Mouse (Mus musculus) lung, embryonic 14.5 days (tissue): ENCODE measurements around the gene Mpv17l2. TPM values are rescaled to one million over a fixed set of nuclear protein-coding genes. Genes with fewer than 3 reads are reported as not detected.

ENCODE experiments used
- ATAC-seq: fragments of 200-750 bp; cut with Nextera tagmentation; 2 replicates; pipeline ENCODE4 v1.8.0; 2017; ENCODE audit warnings: mild to moderate bottlenecking, moderate TSS enrichment, moderate library complexity; ENCODE audit not compliant: insufficient read depth
- DNase-seq: peaks from one replicate; pipeline ENCODE4 v3.0.0-alpha.2; 2015
- H3K27ac ChIP-seq: fragments of 300-500 bp; sonication (generic); 2 replicates; pipeline ENCODE4 v1.5.1; 2014; ENCODE audit warnings: low read depth, mild to moderate bottlenecking, moderate library complexity
- H3K27me3 ChIP-seq: fragments of 300-500 bp; sonication (generic); 2 replicates; pipeline ENCODE4 v1.6.1; 2014; ENCODE audit warnings: low read length, control low read depth; ENCODE audit not compliant: insufficient read depth
- H3K36me3 ChIP-seq: fragments of 300-500 bp; sonication (generic); 2 replicates; pipeline ENCODE4 v1.6.1; 2014; ENCODE audit warnings: control low read depth; ENCODE audit not compliant: insufficient read depth
- H3K4me1 ChIP-seq: fragments of 300-500 bp; sonication (generic); 2 replicates; pipeline ENCODE4 v1.6.1; 2014; ENCODE audit warnings: antibody characterized with exemption, control low read depth; ENCODE audit not compliant: insufficient read depth
- H3K4me2 ChIP-seq: fragments of 300-500 bp; sonication (generic); 2 replicates; pipeline ENCODE4 v1.6.1; 2014; ENCODE audit warnings: mild to moderate bottlenecking
- H3K4me3 ChIP-seq: fragments of 300-500 bp; sonication (generic); 2 replicates; pipeline ENCODE4 v1.5.1; 2014; ENCODE audit warnings: low read depth, low read length
- H3K9ac ChIP-seq: fragments of 300-500 bp; sonication (generic); 2 replicates; pipeline ENCODE4 v1.6.1; 2014
- H3K9me3 ChIP-seq: fragments of 300-500 bp; sonication (generic); 2 replicates; pipeline ENCODE4 v1.6.1; 2016; ENCODE audit warnings: low read depth, low read length, control low read depth
- CTCF ChIP-seq: IDR thresholded peaks from 2 replicates; pipeline ENCODE4 v1.5.1; 2016; ENCODE audit warnings: antibody characterized with exemption, low read depth
- WGBS: fragments of 180-500 bp; shearing (Covaris S2); extraction: QIAGEN DNeasy Blood & Tissue Kit; methylation state at CpG from one replicate; pipeline ENCODE4 v1.1.7; 2014; 5-methylcytosine and 5-hydroxymethylcytosine counted together
- polyA plus RNA-seq: library from polyadenylated mRNA; unstranded; fragments of >200 nt; fragmentation: Nextera tagmentation; extraction: Ambion mirVana; gene quantifications from 2 replicates; pipeline ENCODE4 v1.2.1, GENCODE M21; 2014

The Mpv17l2 gene
- polyA plus RNA-seq, 1 experiment from 2014 or later: 27.9 TPM

DNA sequence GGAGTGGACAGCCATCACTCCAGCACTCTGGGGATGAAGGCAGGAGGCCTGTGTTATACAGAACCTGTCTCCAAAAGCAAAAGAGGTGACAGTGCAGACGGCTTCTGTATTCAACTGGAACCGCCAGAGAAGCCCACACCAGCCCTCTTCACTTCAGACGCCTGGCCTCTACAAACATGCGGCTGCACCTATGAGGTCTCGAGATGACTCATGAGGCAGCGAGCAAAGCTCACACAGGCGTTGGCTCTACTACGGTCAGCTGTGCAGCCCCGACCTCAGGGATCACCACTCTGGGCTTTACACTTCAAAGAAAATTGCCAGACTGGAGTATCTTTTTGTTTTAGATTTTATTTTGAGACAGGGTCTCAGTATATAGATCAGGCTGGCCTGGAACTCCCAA, 12.1 kb upstream of the Mpv17l2 start:
- 73% methylated on average over 9 of the region's 9 CpGs for WGBS
- ATAC-seq: no peak
- no peak for DNase-seq
- no peaks in the 10 kb centered on the region for H3K27me3 ChIP-seq
- H3K9ac ChIP-seq: no peak overlapping the region
- H3K9me3 ChIP-seq: no peaks in the 10 kb centered on the region
- H3K4me1 ChIP-seq: peaks cover 14% of the 10 kb centered on the region
- H3K36me3 ChIP-seq: peaks cover 69% of the 10 kb centered on the region
- no peak for TF ChIP-seq CTCF
- H3K4me2 ChIP-seq: no peak overlapping the region
- H3K27ac ChIP-seq: no peak overlapping the region; the same call in 1 of the 2 replicates
- H3K4me3 ChIP-seq: no peak overlapping the region

DNA sequence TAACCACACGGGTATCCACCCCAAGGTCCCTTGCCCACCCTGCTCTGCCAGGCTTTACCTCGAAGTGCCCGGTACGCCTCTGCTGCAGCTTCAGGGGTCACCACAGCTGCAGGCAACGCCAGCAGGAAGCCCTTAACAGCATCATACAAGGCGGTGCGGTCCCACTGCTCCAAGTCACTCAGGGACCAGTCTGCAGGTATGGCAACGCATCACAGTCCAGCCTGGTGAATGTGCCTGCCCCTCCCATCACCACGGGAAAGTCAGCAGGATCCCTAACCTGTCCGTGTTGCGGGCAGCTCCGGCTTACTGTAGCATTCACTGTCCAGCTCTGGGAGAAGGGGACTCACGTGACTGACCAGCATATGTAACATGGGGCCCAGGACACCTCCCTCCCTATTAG, 11.3 kb upstream of the Mpv17l2 start:
- ATAC-seq (no peak), DNase-seq (no peak)
- H3K9ac ChIP-seq: no peak overlapping the region
- H3K36me3 ChIP-seq: peaks cover 72% of the 10 kb centered on the region
- H3K4me2 ChIP-seq: no peak overlapping the region
- H3K4me1 ChIP-seq: peaks cover 11% of the 10 kb centered on the region
- H3K27ac ChIP-seq: no peak overlapping the region
- 90% methylated on average over 13 of the region's 13 CpGs for WGBS
- no peak overlapping the region; the same call in 1 of the 2 replicates for H3K4me3 ChIP-seq
- no peak for TF ChIP-seq CTCF
- no peaks in the 10 kb centered on the region for H3K27me3 ChIP-seq
- no peaks in the 10 kb centered on the region for H3K9me3 ChIP-seq

DNA sequence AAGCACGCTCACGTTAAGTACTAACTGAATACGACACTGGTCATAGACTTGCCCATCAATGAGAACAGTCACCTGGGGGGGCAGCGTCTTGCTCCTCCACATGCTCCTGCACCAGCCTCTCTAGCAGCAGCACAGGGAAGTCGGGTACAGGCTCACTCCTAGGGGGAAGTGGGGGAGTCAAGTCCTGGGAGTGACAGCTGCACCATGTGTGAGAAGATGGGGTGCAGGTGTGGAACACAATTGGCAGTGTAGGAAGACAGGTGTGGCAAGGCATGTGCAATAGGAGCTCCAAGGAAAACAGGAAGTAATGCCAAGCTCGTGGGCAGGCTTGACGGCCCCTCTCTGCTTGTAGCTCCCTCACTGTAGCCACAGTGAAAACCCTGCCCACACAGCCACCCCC, 10.5 kb upstream of the Mpv17l2 start:
- H3K27ac ChIP-seq: no peak overlapping the region
- TF ChIP-seq CTCF: no peak
- DNase-seq (no peak), ATAC-seq (no peak)
- H3K9me3 ChIP-seq: no peaks in the 10 kb centered on the region
- peaks cover 72% of the 10 kb centered on the region for H3K36me3 ChIP-seq
- H3K9ac ChIP-seq: no peak overlapping the region
- H3K4me2 ChIP-seq: no peak overlapping the region
- 81% methylated on average over 7 of the region's 7 CpGs for WGBS
- H3K4me3 ChIP-seq: no peak overlapping the region
- H3K4me1 ChIP-seq: peaks cover 11% of the 10 kb centered on the region
- H3K27me3 ChIP-seq: no peaks in the 10 kb centered on the region

DNA sequence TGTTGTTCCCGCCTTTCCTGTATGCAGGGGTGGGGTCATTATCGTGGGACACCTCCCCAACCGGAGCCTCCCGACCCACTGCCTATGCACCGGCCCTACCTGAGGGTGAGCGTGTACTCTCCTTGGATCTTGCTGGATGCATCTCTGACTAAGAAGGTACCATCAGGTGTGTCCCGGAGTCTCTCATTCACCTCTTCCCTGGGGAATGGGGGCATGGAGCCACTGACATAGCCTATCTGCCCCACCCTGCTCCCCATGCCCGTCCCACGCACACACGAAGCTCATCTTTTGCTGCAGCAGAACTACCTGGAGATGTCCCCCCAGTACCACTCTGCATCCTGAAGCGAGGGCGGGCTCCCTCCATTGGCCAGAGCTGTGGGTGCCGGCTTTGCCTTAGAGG, 10.0 kb upstream of the Mpv17l2 start:
- H3K36me3 ChIP-seq: peaks cover 72% of the 10 kb centered on the region
- H3K9ac ChIP-seq: no peak overlapping the region
- DNase-seq: no peak
- no peak overlapping the region for H3K4me2 ChIP-seq
- H3K4me1 ChIP-seq: peaks cover 11% of the 10 kb centered on the region
- TF ChIP-seq CTCF: no peak
- no peaks in the 10 kb centered on the region for H3K27me3 ChIP-seq
- 85% methylated on average over 13 of the region's 13 CpGs for WGBS
- no peak overlapping the region for H3K27ac ChIP-seq
- no peaks in the 10 kb centered on the region for H3K9me3 ChIP-seq
- no peak overlapping the region for H3K4me3 ChIP-seq
- no peak for ATAC-seq

DNA sequence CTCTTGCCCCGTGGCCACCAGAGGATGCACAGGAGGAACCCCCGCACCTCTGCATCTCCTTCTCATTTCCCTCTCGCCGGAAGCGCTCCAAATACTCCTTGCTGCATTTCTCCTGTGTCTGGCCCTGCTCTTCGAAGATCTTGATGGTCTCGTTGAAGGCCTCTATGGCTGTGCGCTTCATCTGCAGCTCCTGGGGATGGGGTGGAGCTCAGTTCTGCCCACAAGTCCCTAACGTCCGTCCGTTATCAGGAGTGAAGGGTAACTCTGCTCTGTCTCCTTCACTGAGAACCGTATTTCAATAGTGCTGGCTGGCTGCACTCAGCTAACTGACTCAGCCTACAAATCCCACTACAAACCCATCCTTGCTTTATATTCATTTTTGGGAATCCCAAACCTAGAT, 9.1 kb upstream of the Mpv17l2 start:
- H3K27ac ChIP-seq: no peak overlapping the region
- peaks cover 70% of the 10 kb centered on the region for H3K36me3 ChIP-seq
- DNase-seq (no peak), ATAC-seq (no peak)
- H3K4me2 ChIP-seq: no peak overlapping the region
- no peaks in the 10 kb centered on the region for H3K27me3 ChIP-seq
- TF ChIP-seq CTCF: no peak
- 67% methylated on average over 12 of the region's 12 CpGs for WGBS
- no peaks in the 10 kb centered on the region for H3K9me3 ChIP-seq
- no peak overlapping the region for H3K4me3 ChIP-seq
- 0 out of 2 replicates have a peak, but pooled peaks cover 3% of the 10 kb centered on the region for H3K4me1 ChIP-seq
- no peak overlapping the region for H3K9ac ChIP-seq

DNA sequence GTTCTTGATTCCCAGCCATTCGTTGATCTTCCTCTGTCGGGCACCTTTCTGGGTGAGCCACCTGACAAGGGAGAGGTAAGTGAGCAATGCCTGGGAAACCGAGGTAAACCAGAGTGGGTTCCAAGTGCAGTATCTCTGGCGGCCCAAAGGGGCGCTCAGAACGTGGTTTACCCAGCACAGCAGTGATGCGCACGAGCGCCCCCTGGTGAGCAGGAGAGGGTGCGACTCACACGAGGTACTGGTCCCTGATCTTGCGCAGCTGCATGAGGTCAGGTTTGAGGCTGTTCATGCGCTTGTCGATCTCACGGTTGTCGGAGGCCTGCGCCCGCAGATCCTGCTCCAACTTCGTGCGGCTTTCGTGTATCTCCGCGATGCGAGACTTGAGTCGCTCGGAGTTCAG, 8.6 kb upstream of the Mpv17l2 start:
- WGBS: 4% methylated on average over 26 of the region's 26 CpGs
- H3K4me3 ChIP-seq: no peak overlapping the region
- H3K9ac ChIP-seq: no peak overlapping the region
- no peak overlapping the region for H3K4me2 ChIP-seq
- H3K4me1 ChIP-seq: no peaks in the 10 kb centered on the region
- peak; percentile 39 for ATAC-seq
- H3K36me3 ChIP-seq: peaks cover 65% of the 10 kb centered on the region
- H3K27me3 ChIP-seq: no peaks in the 10 kb centered on the region
- no peaks in the 10 kb centered on the region for H3K9me3 ChIP-seq
- TF ChIP-seq CTCF: peak; percentile 100
- peak; percentile 98 for DNase-seq
- no peak overlapping the region for H3K27ac ChIP-seq

DNA sequence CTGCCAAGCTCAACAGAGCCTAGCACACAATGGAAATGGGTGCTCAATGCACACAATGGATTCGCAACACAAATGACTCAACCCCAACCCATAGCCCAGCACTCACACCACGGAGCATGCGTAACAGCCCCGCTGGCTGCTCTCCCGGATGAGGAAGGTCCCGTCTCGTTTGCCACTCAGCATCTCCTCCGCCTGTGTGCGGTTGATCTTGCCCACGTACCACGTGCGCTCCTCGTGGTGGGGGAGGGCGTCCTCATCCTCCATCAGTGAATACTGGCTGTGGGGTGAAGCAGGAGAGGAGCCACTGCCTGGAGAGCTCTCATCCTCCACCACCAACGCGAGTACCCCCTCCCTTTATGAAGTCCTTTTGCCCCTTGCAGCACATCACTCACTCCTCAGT, 8.2 kb upstream of the Mpv17l2 start:
- no peak overlapping the region for H3K4me2 ChIP-seq
- no peak for DNase-seq
- TF ChIP-seq CTCF: no peak
- H3K27ac ChIP-seq: no peak overlapping the region
- H3K36me3 ChIP-seq: peaks cover 61% of the 10 kb centered on the region
- no peak for ATAC-seq
- no peaks in the 10 kb centered on the region for H3K4me1 ChIP-seq
- H3K9me3 ChIP-seq: no peaks in the 10 kb centered on the region
- no peaks in the 10 kb centered on the region for H3K27me3 ChIP-seq
- no peak overlapping the region for H3K4me3 ChIP-seq
- WGBS: 79% methylated on average over 16 of the region's 16 CpGs
- no peak overlapping the region for H3K9ac ChIP-seq

DNA sequence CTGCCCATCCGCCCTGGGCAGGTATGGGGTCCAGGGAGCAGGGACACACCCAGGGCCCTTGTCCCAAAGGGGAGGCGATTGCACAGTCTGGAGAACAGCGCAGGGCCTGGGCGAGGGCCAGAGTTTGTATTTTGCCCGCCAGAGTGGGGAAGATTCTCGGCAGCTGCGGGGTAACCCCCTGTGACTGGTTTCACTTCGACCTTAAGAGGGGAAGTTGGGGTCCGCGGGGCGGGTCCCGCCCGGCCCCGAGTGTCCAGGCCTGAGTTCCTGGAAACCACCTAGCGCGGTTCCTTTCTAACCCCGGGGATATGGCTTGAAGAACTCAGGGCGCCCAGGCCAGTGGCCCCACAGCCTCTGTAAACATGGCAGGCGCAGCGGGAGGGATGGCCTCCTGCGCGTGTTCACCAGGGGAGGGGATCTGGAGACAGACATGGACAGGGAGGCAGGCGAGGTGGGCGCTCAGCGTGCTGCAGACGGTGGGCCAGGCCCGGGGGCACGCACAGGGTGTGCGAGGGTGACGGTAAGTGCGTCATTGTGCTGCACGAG, 7.6 kb upstream of the Mpv17l2 start:
- no peak for ATAC-seq
- Histone ChIP-seq H3K36me3 (peaks cover 54% of the 10 kb centered on the region), H3K4me1 (no peaks in the 10 kb centered on the region), H3K27me3 (no peaks in the 10 kb centered on the region), H3K9me3 (no peaks in the 10 kb centered on the region), H3K27ac (no peak overlapping the region), H3K4me2 (no peak overlapping the region), H3K9ac (no peak overlapping the region), H3K4me3 (no peak overlapping the region)
- no peak for DNase-seq
- 92% methylated on average over 32 of the region's 32 CpGs for WGBS
- no peak for TF ChIP-seq CTCF
